Mouse (Mus musculus): Measurements from ENCODE around the gene 4930544G11Rik. TPM values are rescaled to one million over a fixed set of nuclear protein-coding genes. Genes with fewer than 3 reads are reported as not detected.

Gene 4930544G11Rik
- not detected in 2 replicates for polyA plus RNA-seq (2014; fragmentation: Nextera tagmentation; extraction: Ambion mirVana)

- H3K4me1 ChIP-seq (ENCODE audit: control insufficient read depth, insufficient read depth, low read length): no peaks in the 10 kb centered on the region
- no peak within 1 kb of the TSS for H3K27ac ChIP-seq (ENCODE audit: low read depth, low read length)
- no peaks in the 10 kb centered on the region; the same call in 1 of the 2 replicates for H3K9me3 ChIP-seq (ENCODE audit: control insufficient read depth, low read length)
- WGBS: 97% methylated on average over 10 of the region's 10 CpGs
- no peak within 1 kb of the TSS for H3K4me2 ChIP-seq (ENCODE audit: low read depth, low read length)
- H3K9ac ChIP-seq (replicated peaks; ENCODE audit: low read depth, low read length): no peak within 1 kb of the TSS
- no peak within 1 kb of the TSS for H3K4me3 ChIP-seq (ENCODE audit: low read depth, low read length)
- no peaks in the 10 kb centered on the region for H3K36me3 ChIP-seq (ENCODE audit: control insufficient read depth, insufficient read depth, low read length)
- no peak for ATAC-seq (ENCODE audit: low read depth)
- no peaks in the 10 kb centered on the region for H3K27me3 ChIP-seq (ENCODE audit: control insufficient read depth, insufficient read depth, low read length)
Measured at GRCm38 (mm10) chr6:65952309-65952708, at the start of gene 4930544G11Rik. Gene 4930544G11Rik (plus strand): TSS chr6:65952609.

- H3K27me3 ChIP-seq (ENCODE audit: control insufficient read depth, insufficient read depth, low read length): no peaks in the 10 kb centered on the region
Measured at GRCm38 (mm10) chr6:65906657-65907182, 45.7 kb upstream of the 4930544G11Rik start.

GRCm38 (mm10) chr6:65915421-65915820, 37.0 kb upstream of the 4930544G11Rik start:
- H3K9ac ChIP-seq (replicated peaks; ENCODE audit: low read depth, low read length): no peak overlapping the region
- H3K4me2 ChIP-seq (ENCODE audit: low read depth, low read length): no peak overlapping the region
- 0 out of 2 replicates have a peak, but pooled peaks cover 3% of the 10 kb centered on the region for H3K4me1 ChIP-seq (ENCODE audit: control insufficient read depth, insufficient read depth, low read length)
- no peak overlapping the region for H3K27ac ChIP-seq (ENCODE audit: low read depth, low read length)
- no peaks in the 10 kb centered on the region for H3K27me3 ChIP-seq (ENCODE audit: control insufficient read depth, insufficient read depth, low read length)
- no peak for ATAC-seq (ENCODE audit: low read depth)
- H3K9me3 ChIP-seq (ENCODE audit: control insufficient read depth, low read length): no peaks in the 10 kb centered on the region
- H3K36me3 ChIP-seq (ENCODE audit: control insufficient read depth, insufficient read depth, low read length): no peaks in the 10 kb centered on the region
- WGBS: 51% methylated on average over 5 of the region's 5 CpGs
- no peak overlapping the region for H3K4me3 ChIP-seq (ENCODE audit: low read depth, low read length)

More at GRCm38 (mm10) chr6:65906657-65907182, 45.7 kb upstream of the 4930544G11Rik start:
- WGBS: 87% methylated on average over 2 of the region's 2 CpGs
- Histone ChIP-seq H3K4me1 (ENCODE audit: control insufficient read depth, insufficient read depth, low read length) (no peaks in the 10 kb centered on the region), H3K4me3 (ENCODE audit: low read depth, low read length) (no peak overlapping the region), H3K36me3 (ENCODE audit: control insufficient read depth, insufficient read depth, low read length) (no peaks in the 10 kb centered on the region), H3K27ac (ENCODE audit: low read depth, low read length) (no peak overlapping the region), H3K4me2 (ENCODE audit: low read depth, low read length) (no peak overlapping the region), H3K9me3 (ENCODE audit: control insufficient read depth, low read length) (no peaks in the 10 kb centered on the region), H3K9ac (replicated peaks; ENCODE audit: low read depth, low read length) (no peak overlapping the region)
- ATAC-seq (ENCODE audit: low read depth): no peak

- H3K9me3 ChIP-seq (ENCODE audit: control insufficient read depth, low read length): no peaks in the 10 kb centered on the region
- H3K27me3 ChIP-seq (ENCODE audit: control insufficient read depth, insufficient read depth, low read length): no peaks in the 10 kb centered on the region
- H3K27ac ChIP-seq (ENCODE audit: low read depth, low read length): no peak overlapping the region
- no peaks in the 10 kb centered on the region for H3K36me3 ChIP-seq (ENCODE audit: control insufficient read depth, insufficient read depth, low read length)
- no peak overlapping the region for H3K9ac ChIP-seq (replicated peaks; ENCODE audit: low read depth, low read length)
- ATAC-seq (ENCODE audit: low read depth): no peak
- 93% methylated on average over 3 of the region's 3 CpGs for WGBS
- no peak overlapping the region for H3K4me2 ChIP-seq (ENCODE audit: low read depth, low read length)
- no peak overlapping the region for H3K4me3 ChIP-seq (ENCODE audit: low read depth, low read length)
- no peaks in the 10 kb centered on the region for H3K4me1 ChIP-seq (ENCODE audit: control insufficient read depth, insufficient read depth, low read length)
Measured at GRCm38 (mm10) chr6:65921703-65922102, 30.7 kb upstream of the 4930544G11Rik start.

GRCm38 (mm10) chr6:65923501-65924084, 28.8 kb upstream of the 4930544G11Rik start:
- Histone ChIP-seq H3K4me3 (ENCODE audit: low read depth, low read length) (no peak overlapping the region), H3K36me3 (ENCODE audit: control insufficient read depth, insufficient read depth, low read length) (no peaks in the 10 kb centered on the region), H3K27me3 (ENCODE audit: control insufficient read depth, insufficient read depth, low read length) (no peaks in the 10 kb centered on the region), H3K4me1 (ENCODE audit: control insufficient read depth, insufficient read depth, low read length) (no peaks in the 10 kb centered on the region), H3K9ac (replicated peaks; ENCODE audit: low read depth, low read length) (no peak overlapping the region), H3K27ac (ENCODE audit: low read depth, low read length) (no peak overlapping the region), H3K4me2 (ENCODE audit: low read depth, low read length) (no peak overlapping the region), H3K9me3 (ENCODE audit: control insufficient read depth, low read length) (no peaks in the 10 kb centered on the region)
- ATAC-seq (ENCODE audit: low read depth): peak; percentile 83; the same call in 1 of the 2 replicates
- 6% methylated on average over 4 of the region's 4 CpGs for WGBS

- H3K27me3 ChIP-seq (ENCODE audit: control insufficient read depth, insufficient read depth, low read length): no peaks in the 10 kb centered on the region
- H3K36me3 ChIP-seq (ENCODE audit: control insufficient read depth, insufficient read depth, low read length): no peaks in the 10 kb centered on the region
- H3K4me1 ChIP-seq (ENCODE audit: control insufficient read depth, insufficient read depth, low read length): no peaks in the 10 kb centered on the region
- no peak overlapping the region for H3K4me3 ChIP-seq (ENCODE audit: low read depth, low read length)
- H3K9ac ChIP-seq (replicated peaks; ENCODE audit: low read depth, low read length): no peak overlapping the region
- peak; percentile 70 for ATAC-seq (ENCODE audit: low read depth)
- H3K27ac ChIP-seq (ENCODE audit: low read depth, low read length): no peak overlapping the region
- H3K4me2 ChIP-seq (ENCODE audit: low read depth, low read length): no peak overlapping the region
- 44% methylated on average over 3 of the region's 3 CpGs for WGBS
- H3K9me3 ChIP-seq (ENCODE audit: control insufficient read depth, low read length): no peaks in the 10 kb centered on the region
Measured at GRCm38 (mm10) chr6:65925737-65926333, 26.6 kb upstream of the 4930544G11Rik start.

GRCm38 (mm10) chr6:65930523-65930922, 21.9 kb upstream of the 4930544G11Rik start:
- 89% methylated on average over 1 of the region's 1 CpGs for WGBS
- Histone ChIP-seq H3K4me1 (ENCODE audit: control insufficient read depth, insufficient read depth, low read length) (peaks cover 5% of the 10 kb centered on the region; the same call in 1 of the 2 replicates), H3K9me3 (ENCODE audit: control insufficient read depth, low read length) (no peaks in the 10 kb centered on the region), H3K9ac (replicated peaks; ENCODE audit: low read depth, low read length) (no peak overlapping the region), H3K27me3 (ENCODE audit: control insufficient read depth, insufficient read depth, low read length) (no peaks in the 10 kb centered on the region), H3K36me3 (ENCODE audit: control insufficient read depth, insufficient read depth, low read length) (no peaks in the 10 kb centered on the region), H3K4me2 (ENCODE audit: low read depth, low read length) (no peak overlapping the region), H3K27ac (ENCODE audit: low read depth, low read length) (no peak overlapping the region), H3K4me3 (ENCODE audit: low read depth, low read length) (no peak overlapping the region)
- no peak for ATAC-seq (ENCODE audit: low read depth)

GRCm38 (mm10) chr6:65932776-65933175, 19.6 kb upstream of the 4930544G11Rik start:
- Histone ChIP-seq H3K27ac (ENCODE audit: low read depth, low read length) (no peak overlapping the region), H3K4me1 (ENCODE audit: control insufficient read depth, insufficient read depth, low read length) (peaks cover 5% of the 10 kb centered on the region; the same call in 1 of the 2 replicates), H3K27me3 (ENCODE audit: control insufficient read depth, insufficient read depth, low read length) (no peaks in the 10 kb centered on the region), H3K4me2 (ENCODE audit: low read depth, low read length) (no peak overlapping the region), H3K36me3 (ENCODE audit: control insufficient read depth, insufficient read depth, low read length) (no peaks in the 10 kb centered on the region), H3K9ac (replicated peaks; ENCODE audit: low read depth, low read length) (no peak overlapping the region), H3K4me3 (ENCODE audit: low read depth, low read length) (no peak overlapping the region), H3K9me3 (ENCODE audit: control insufficient read depth, low read length) (no peaks in the 10 kb centered on the region)
- no peak for ATAC-seq (ENCODE audit: low read depth)
- 24% methylated on average over 1 of the region's 1 CpGs for WGBS

GRCm38 (mm10) chr6:65933177-65933576, 19.2 kb upstream of the 4930544G11Rik start:
- 5% methylated on average over 4 of the region's 4 CpGs for WGBS
- peak; percentile 79 for ATAC-seq (ENCODE audit: low read depth)
- peaks cover 5% of the 10 kb centered on the region; the same call in 1 of the 2 replicates for H3K4me1 ChIP-seq (ENCODE audit: control insufficient read depth, insufficient read depth, low read length)
- no peaks in the 10 kb centered on the region for H3K36me3 ChIP-seq (ENCODE audit: control insufficient read depth, insufficient read depth, low read length)
- no peak overlapping the region for H3K9ac ChIP-seq (replicated peaks; ENCODE audit: low read depth, low read length)
- H3K4me2 ChIP-seq (ENCODE audit: low read depth, low read length): no peak overlapping the region
- H3K9me3 ChIP-seq (ENCODE audit: control insufficient read depth, low read length): no peaks in the 10 kb centered on the region
- no peak overlapping the region for H3K27ac ChIP-seq (ENCODE audit: low read depth, low read length)
- H3K27me3 ChIP-seq (ENCODE audit: control insufficient read depth, insufficient read depth, low read length): no peaks in the 10 kb centered on the region
- H3K4me3 ChIP-seq (ENCODE audit: low read depth, low read length): no peak overlapping the region

All from neural tube, embryonic 14.5 days (tissue).